Mouse (Mus musculus): ENCODE measurements around the gene Zbed4. TPM values are rescaled to one million over a fixed set of nuclear protein-coding genes. Genes with fewer than 3 reads are reported as not detected.

The Zbed4 gene
- total and polyA plus RNA-seq, 3 experiments, result 53.2 to 57.9 TPM; not detected in 1

DNA sequence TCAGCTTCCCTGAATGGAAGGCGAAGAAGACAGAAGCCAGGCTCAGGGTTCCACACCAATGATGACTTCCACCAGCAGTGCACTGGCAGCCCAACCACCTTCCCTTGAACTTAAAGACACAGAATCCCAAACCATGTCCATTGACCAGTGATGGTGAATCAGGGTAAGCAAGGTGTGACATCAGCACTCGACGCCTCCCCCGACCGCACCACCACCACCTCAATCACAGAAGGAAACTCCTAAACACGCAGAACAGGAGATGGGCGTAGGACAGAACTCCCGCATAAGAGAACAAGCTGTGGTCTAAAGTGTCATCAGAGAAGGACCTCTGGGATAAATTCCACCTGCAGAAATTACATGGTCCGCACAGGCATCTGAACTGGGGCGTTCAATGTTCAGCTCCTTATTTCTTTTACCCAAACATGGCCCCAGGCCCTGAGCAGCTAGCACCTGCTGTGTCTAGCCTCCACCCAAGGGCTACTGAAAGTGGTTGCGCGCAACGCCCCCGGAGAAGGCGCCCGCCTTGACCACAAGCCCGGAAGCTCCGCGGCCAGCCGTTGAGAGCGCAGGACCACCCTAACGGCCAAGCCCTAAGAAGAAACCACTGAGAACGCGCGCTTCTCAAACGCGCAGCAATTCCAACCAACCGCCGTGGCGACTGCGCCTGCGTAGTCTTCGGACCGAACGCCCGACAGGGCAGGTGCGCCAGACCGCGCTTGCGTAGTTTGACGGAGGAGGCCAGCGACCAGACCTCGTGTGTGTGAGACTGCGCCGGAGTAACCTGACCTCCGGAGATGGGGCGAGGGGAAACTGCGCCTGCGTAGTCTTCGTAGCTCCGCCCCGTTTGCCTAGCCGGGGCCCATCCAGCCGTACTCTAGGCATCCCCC lies 540 bp upstream of the Zbed4 start (continued):
- TF ChIP-seq ETS1 (IDR thresholded peaks at IDR 0.05; ENCODE audit: low read depth, low read length) (peak; percentile 58; the same call in 1 of the 2 replicates), ZNF384 (IDR thresholded peaks at IDR 0.05; ENCODE audit: low read depth, low read length) (no peak), POLR2AphosphoS2 (IDR thresholded peaks at IDR 0.05; ENCODE audit: low read length) (peak; percentile 98), E2F4 (IDR thresholded peaks at IDR 0.05; ENCODE audit: borderline replicate concordance, low read depth, low read length) (no peak; the same call in 1 of the 2 replicates), SMC3 (IDR thresholded peaks at IDR 0.05; ENCODE audit: low read depth, low read length) (no peak), UBTF (IDR thresholded peaks at IDR 0.05; ENCODE audit: borderline replicate concordance, insufficient read depth, low read depth, low read length) (no peak), MAFK (IDR thresholded peaks at IDR 0.05; ENCODE audit: borderline replicate concordance, low read depth, low read length) (no peak), JUND (IDR thresholded peaks at IDR 0.05; ENCODE audit: low read depth, low read length) (no peak), GATA1 (IDR thresholded peaks at IDR 0.05; ENCODE audit: low read depth, low read length) (no peak), NRF1 (IDR thresholded peaks at IDR 0.05; ENCODE audit: insufficient read depth, low read depth, low read length, poor library complexity, severe bottlenecking) (peak; percentile 84), TBP (IDR thresholded peaks at IDR 0.05; ENCODE audit: low read depth, low read length) (peak; percentile 69), ZKSCAN1 (IDR thresholded peaks at IDR 0.05; ENCODE audit: low read depth, low read length) (no peak), TCF12 (IDR thresholded peaks at IDR 0.05; ENCODE audit: low read depth, low read length) (peak; percentile 69; the same call in 1 of the 2 replicates), HCFC1 (IDR thresholded peaks at IDR 0.05; ENCODE audit: low read depth, low read length) (peak; percentile 87), KAT2A (conservative IDR thresholded peaks at IDR 0.05; ENCODE audit: low read depth, low read length) (peak; percentile 63; the same call in 1 of the 2 replicates), RAD21 (IDR thresholded peaks at IDR 0.05; ENCODE audit: low read depth, low read length) (no peak), MAX (IDR thresholded peaks at IDR 0.05; ENCODE audit: low read length) (peak; percentile 84), NELFE (IDR thresholded peaks at IDR 0.05; ENCODE audit: low read depth, low read length) (peak; percentile 97), RCOR1 (IDR thresholded peaks at IDR 0.05; ENCODE audit: low read depth, low read length) (no peak)

DNA sequence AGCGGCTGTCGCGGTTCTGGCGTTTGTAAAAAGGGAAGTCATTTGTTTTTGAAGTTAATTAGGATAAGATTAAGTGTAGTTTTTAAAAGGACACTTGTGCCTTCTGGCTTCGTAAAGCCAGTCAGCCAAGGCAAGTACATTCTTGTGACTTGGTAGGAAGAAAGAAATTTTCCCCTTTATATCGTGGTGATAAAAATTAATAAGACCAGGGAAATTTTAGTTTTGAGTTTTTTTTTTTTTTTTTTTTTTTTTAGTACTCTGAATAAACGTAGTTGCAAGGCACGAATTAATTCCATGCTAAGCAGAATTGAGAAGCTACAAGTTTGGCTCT lies 908 bp downstream of the Zbed4 start:
- H3K4me3 ChIP-seq (ENCODE audit: control insufficient read depth in 1 of 2, insufficient read depth in 1 of 2, low read depth in 2 of 2, low read length in 2 of 2), result peak overlapping the region; percentile 62 to 68
- peaks cover 43% of the 10 kb centered on the region for H3K79me2 ChIP-seq (ENCODE audit: control insufficient read depth, insufficient read depth, low read length, poor library complexity)
- no peaks in the 10 kb centered on the region for H3K9me3 ChIP-seq (replicated peaks; ENCODE audit: insufficient read depth, low read length)
- H3K4me1 ChIP-seq (ENCODE audit: control insufficient read depth in 1 of 2, insufficient read depth in 2 of 2, low read length in 2 of 2), result peaks cover 3 to 29% of the 10 kb centered on the region in 2 experiments; a peak in 3 of 4 replicates
- no peaks in the 10 kb centered on the region for H3K27me3 ChIP-seq (ENCODE audit: control insufficient read depth in 1 of 2, insufficient read depth in 2 of 2, low read length in 2 of 2)
- no peak for DNase-seq (ENCODE audit: low read depth, low spot score)
- peak overlapping the region; percentile 95 for H3K27ac ChIP-seq (ENCODE audit: control insufficient read depth, low read depth, low read length)
- peaks cover 8 to 23% of the 10 kb centered on the region in 2 experiments for H3K36me3 ChIP-seq (ENCODE audit: control insufficient read depth in 1 of 2, insufficient read depth in 2 of 2, low read length in 2 of 2)
- peak overlapping the region; percentile 84 for H3K9ac ChIP-seq (ENCODE audit: control insufficient read depth, low read depth, low read length, poor library complexity, severe bottlenecking)
- TF ChIP-seq MEF2A (IDR thresholded peaks at IDR 0.05; ENCODE audit: extremely low read depth, insufficient replicate concordance, low read depth, low read length, poor library complexity, severe bottlenecking), result no peak
- no peak for TF ChIP-seq BHLHE40 (IDR thresholded peaks at IDR 0.05; ENCODE audit: borderline replicate concordance, low read depth, low read length)
- no peak for TF ChIP-seq NRF1 (IDR thresholded peaks at IDR 0.05; ENCODE audit: insufficient read depth, low read depth, low read length, poor library complexity, severe bottlenecking)
- TF ChIP-seq TCF12 (IDR thresholded peaks at IDR 0.05; ENCODE audit: low read depth, low read length), result no peak
- no peak for TF ChIP-seq KAT2A (conservative IDR thresholded peaks at IDR 0.05; ENCODE audit: low read depth, low read length)
- no peak for TF ChIP-seq ZMIZ1 (IDR thresholded peaks at IDR 0.05; ENCODE audit: low read depth, low read length)
- TF ChIP-seq POLR2AphosphoS2 (IDR thresholded peaks at IDR 0.05; ENCODE audit: low read length), result no peak
- TF ChIP-seq MYB (IDR thresholded peaks at IDR 0.05; ENCODE audit: low read depth, low read length), result no peak
- no peak for TF ChIP-seq MAX (IDR thresholded peaks at IDR 0.05; ENCODE audit: low read length)
- TF ChIP-seq RCOR1 (IDR thresholded peaks at IDR 0.05; ENCODE audit: low read depth, low read length), result no peak
- TF ChIP-seq JUND (IDR thresholded peaks at IDR 0.05; ENCODE audit: low read depth, low read length), result no peak
- TF ChIP-seq NELFE (IDR thresholded peaks at IDR 0.05; ENCODE audit: low read depth, low read length), result no peak
- TF ChIP-seq USF1 (IDR thresholded peaks at IDR 0.05; ENCODE audit: low read depth, low read length), result no peak
- TF ChIP-seq GATA1 (IDR thresholded peaks at IDR 0.05; ENCODE audit: low read depth, low read length), result peak; percentile 18; the same call in 1 of the 2 replicates
- no peak for TF ChIP-seq MAFK (IDR thresholded peaks at IDR 0.05; ENCODE audit: borderline replicate concordance, low read depth, low read length)
- no peak for TF ChIP-seq MYC (IDR thresholded peaks at IDR 0.05; ENCODE audit: low read depth, low read length)
- TF ChIP-seq EP300 (IDR thresholded peaks at IDR 0.05; ENCODE audit: low read depth in 1 of 2, low read length in 2 of 2), result no peak; a peak in 1 of 4 replicates
- TF ChIP-seq TBP (IDR thresholded peaks at IDR 0.05; ENCODE audit: low read depth, low read length), result 0 out of 2 replicates have a peak, but pooled peaks have one; percentile 66
- 0 out of 2 replicates have a peak, but pooled peaks have one; percentile 17 for TF ChIP-seq UBTF (IDR thresholded peaks at IDR 0.05; ENCODE audit: borderline replicate concordance, insufficient read depth, low read depth, low read length)
- TF ChIP-seq RAD21 (IDR thresholded peaks at IDR 0.05; ENCODE audit: low read depth, low read length), result no peak
- no peak for TF ChIP-seq POLR2AphosphoS5 (IDR thresholded peaks at IDR 0.05; ENCODE audit: borderline replicate concordance, low read depth, low read length)
- no peak for TF ChIP-seq ZC3H11A (IDR thresholded peaks at IDR 0.05; ENCODE audit: low read depth, low read length)
- TF ChIP-seq ZNF384 (IDR thresholded peaks at IDR 0.05; ENCODE audit: low read depth, low read length), result peak; percentile 65
- no peak for TF ChIP-seq TAL1 (IDR thresholded peaks at IDR 0.05; ENCODE audit: low read length)
- TF ChIP-seq ZKSCAN1 (IDR thresholded peaks at IDR 0.05; ENCODE audit: low read depth, low read length), result no peak
